Mouse (Mus musculus): ENCODE measurements around the gene F2rl2. TPM values are rescaled to one million over a fixed set of nuclear protein-coding genes. Genes with fewer than 3 reads are reported as not detected.

Gene F2rl2
- total and polyA plus RNA-seq, 3 experiments = 0.08 TPM; not detected in 2

DNA sequence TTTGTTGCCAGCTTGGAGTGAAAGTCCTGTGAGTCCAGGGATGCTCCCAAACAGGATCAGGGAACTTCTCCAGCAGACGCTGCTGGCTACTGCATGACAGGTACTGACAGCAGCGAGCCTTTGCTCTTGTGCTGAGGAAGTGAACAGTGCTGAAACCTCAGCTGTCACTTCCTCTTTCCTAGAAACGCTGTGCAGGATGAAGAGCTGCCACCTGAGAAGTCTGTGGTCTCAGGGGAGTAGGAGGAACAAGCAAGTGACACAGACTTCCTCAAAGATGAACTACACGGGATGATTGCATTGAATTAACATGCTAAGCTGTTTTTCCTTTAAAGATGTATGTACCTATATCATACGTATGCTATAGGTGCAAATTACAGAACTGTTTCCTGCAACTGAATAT is 10.9 kb upstream of the F2rl2 start (continued):
- TF ChIP-seq ZMIZ1 (IDR thresholded peaks at IDR 0.05; ENCODE audit: low read depth, low read length) (no peak), MXI1 (IDR thresholded peaks at IDR 0.05; ENCODE audit: low read depth, low read length) (no peak), JUN (IDR thresholded peaks at IDR 0.05; ENCODE audit: insufficient read depth, low read depth, low read length) (peak; percentile 29), MEF2A (IDR thresholded peaks at IDR 0.05; ENCODE audit: borderline replicate concordance, low read depth, low read length) (no peak), POLR2A (IDR thresholded peaks at IDR 0.05; ENCODE audit: low read depth, low read length) (no peak), ZC3H11A (IDR thresholded peaks at IDR 0.05; ENCODE audit: low read depth, low read length) (no peak), CHD2 (IDR thresholded peaks at IDR 0.05; ENCODE audit: low read length) (peak; percentile 47; the same call in 1 of the 2 replicates), IRF4 (IDR thresholded peaks at IDR 0.05; ENCODE audit: low read depth, low read length) (peak; percentile 78), JUND (conservative IDR thresholded peaks at IDR 0.05; ENCODE audit: low read depth, low read length) (0 out of 2 replicates have a peak, but pooled peaks have one; percentile 12), CTCF (conservative IDR thresholded peaks at IDR 0.05 in 1 of 2, IDR thresholded peaks at IDR 0.05 in 1 of 2; ENCODE audit: low read depth in 2 of 2, low read length in 2 of 2) (no peak)

DNA sequence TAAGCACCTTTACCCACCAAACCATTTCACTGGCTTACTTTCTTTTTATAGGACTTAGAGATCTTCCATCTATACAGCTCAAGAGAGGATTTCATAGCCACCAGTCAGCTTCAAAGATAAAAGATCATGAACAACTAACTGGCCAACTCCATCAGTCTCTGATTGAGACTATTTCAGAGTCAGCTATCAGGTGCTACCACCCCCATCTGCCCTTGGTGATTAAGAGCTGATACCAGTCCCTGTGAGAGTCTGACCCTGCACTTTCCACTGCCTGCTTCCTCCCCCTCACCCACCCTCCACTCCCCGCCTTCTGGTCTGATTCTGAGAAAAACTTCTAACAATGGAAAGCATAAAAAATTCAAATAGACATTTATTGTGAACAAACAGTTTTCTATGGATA is 8.1 kb upstream of the F2rl2 start:
- H3K27me3 ChIP-seq (replicated peaks) = peaks cover 1% of the 10 kb centered on the region
- no peaks in the 10 kb centered on the region for H3K36me3 ChIP-seq (replicated peaks in 1 of 2; ENCODE audit: control insufficient read depth in 1 of 2, insufficient read depth in 1 of 2, low read length in 1 of 2)
- H3K4me3 ChIP-seq (replicated peaks in 1 of 3; ENCODE audit: low read depth in 2 of 3, low read length in 2 of 3, poor library complexity in 1 of 3) = no peak overlapping the region
- dilution Hi-C loops (cut with MboI; ENCODE audit: extremely low pct_ligation_motif_present, extremely low pct_unique_long_range_greater_than_20kb, low sequenced_read_pairs) = no loop called here
- no peak overlapping the region for H3K9ac ChIP-seq (ENCODE audit: insufficient read depth, low read depth)
- H3K27ac ChIP-seq (ENCODE audit: insufficient read depth, low read depth) = no peak overlapping the region
- DNase-seq (ENCODE audit: extremely low read depth) = no peak
- no peaks in the 10 kb centered on the region for H3K79me2 ChIP-seq (replicated peaks; ENCODE audit: control insufficient read depth, extremely low read depth, insufficient read depth, poor library complexity, severe bottlenecking)
- in situ Hi-C loops (cut with MboI; ENCODE audit: low pct_ligation_motif_present, low pct_unique_long_range_greater_than_20kb, low sequenced_read_pairs) = no loop called here
- H3K4me1 ChIP-seq (ENCODE audit: control insufficient read depth in 1 of 2, insufficient read depth in 2 of 2) = peaks cover 7 to 24% of the 10 kb centered on the region in 2 experiments; a peak in 3 of 4 replicates
- no peaks in the 10 kb centered on the region for H3K9me3 ChIP-seq (replicated peaks; ENCODE audit: low read length)
- TF ChIP-seq CHD2 (IDR thresholded peaks at IDR 0.05; ENCODE audit: low read length) = no peak
- no peak overlapping the region for H3K4me2 ChIP-seq (ENCODE audit: insufficient read depth, low read depth, poor library complexity, severe bottlenecking)

DNA sequence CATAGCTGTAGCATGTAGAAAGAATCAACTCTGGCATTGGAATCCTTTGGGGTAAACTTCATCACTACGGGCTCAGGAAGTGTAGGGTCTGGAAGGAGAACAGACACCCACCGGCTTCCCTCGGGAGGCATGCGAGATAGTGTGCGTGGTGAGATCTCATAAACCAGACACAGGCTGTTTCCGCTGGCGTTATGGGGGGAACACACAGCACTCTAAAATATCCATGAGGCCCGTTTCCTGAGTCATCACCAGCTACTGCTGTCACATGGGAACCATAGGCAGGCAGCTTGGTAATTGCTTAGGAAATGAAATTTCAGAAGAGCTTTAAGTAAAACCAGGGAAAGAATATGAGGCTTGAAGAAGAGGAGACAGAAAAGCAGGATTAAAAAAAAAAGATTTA is 4.5 kb upstream of the F2rl2 start:
- in situ Hi-C loops (cut with MboI; ENCODE audit: low pct_ligation_motif_present, low pct_unique_long_range_greater_than_20kb, low sequenced_read_pairs) (no loop called here), dilution Hi-C loops (cut with MboI; ENCODE audit: extremely low pct_ligation_motif_present, extremely low pct_unique_long_range_greater_than_20kb, low sequenced_read_pairs) (no loop called here)
- Histone ChIP-seq H3K9me3 (replicated peaks; ENCODE audit: low read length) (no peaks in the 10 kb centered on the region), H3K27me3 (replicated peaks) (no peaks in the 10 kb centered on the region), H3K9ac (ENCODE audit: insufficient read depth, low read depth) (no peak overlapping the region), H3K4me3 (replicated peaks in 1 of 3; ENCODE audit: low read depth in 2 of 3, low read length in 2 of 3, poor library complexity in 1 of 3) (no peak overlapping the region), H3K4me2 (ENCODE audit: insufficient read depth, low read depth, poor library complexity, severe bottlenecking) (no peak overlapping the region), H3K79me2 (replicated peaks; ENCODE audit: control insufficient read depth, extremely low read depth, insufficient read depth, poor library complexity, severe bottlenecking) (no peaks in the 10 kb centered on the region), H3K27ac (ENCODE audit: insufficient read depth, low read depth) (no peak overlapping the region), H3K4me1 (ENCODE audit: control insufficient read depth in 1 of 2, insufficient read depth in 2 of 2) (peaks cover 0 to 17% of the 10 kb centered on the region in 2 experiments; a peak in 2 of 4 replicates), H3K36me3 (replicated peaks in 1 of 2; ENCODE audit: control insufficient read depth in 1 of 2, insufficient read depth in 1 of 2, low read length in 1 of 2) (no peaks in the 10 kb centered on the region)
- DNase-seq (ENCODE audit: extremely low read depth) = no peak
- TF ChIP-seq USF1 (IDR thresholded peaks at IDR 0.05; ENCODE audit: low read depth, low read length) = no peak
- TF ChIP-seq MAFK (IDR thresholded peaks at IDR 0.05; ENCODE audit: insufficient replicate concordance, low read length) = no peak
- no peak for TF ChIP-seq CHD1 (IDR thresholded peaks at IDR 0.05; ENCODE audit: low read depth, low read length)
- TF ChIP-seq ZC3H11A (IDR thresholded peaks at IDR 0.05; ENCODE audit: low read depth, low read length) = no peak
- no peak for TF ChIP-seq TBP (conservative IDR thresholded peaks at IDR 0.05; ENCODE audit: low read depth, low read length)
- no peak for TF ChIP-seq KAT2A (IDR thresholded peaks at IDR 0.05; ENCODE audit: insufficient replicate concordance, low read length)
- TF ChIP-seq POLR2A (IDR thresholded peaks at IDR 0.05; ENCODE audit: low read depth, low read length) = no peak
- TF ChIP-seq MAX (IDR thresholded peaks at IDR 0.05; ENCODE audit: low read length) = no peak
- no peak for TF ChIP-seq JUN (IDR thresholded peaks at IDR 0.05; ENCODE audit: insufficient read depth, low read depth, low read length)
- TF ChIP-seq BHLHE40 (IDR thresholded peaks at IDR 0.05; ENCODE audit: low read depth, low read length) = no peak
- TF ChIP-seq ELF1 (IDR thresholded peaks at IDR 0.05; ENCODE audit: low read depth, low read length) = no peak
- TF ChIP-seq GABPA (IDR thresholded peaks at IDR 0.05; ENCODE audit: insufficient replicate concordance, low read depth, low read length) = no peak
- TF ChIP-seq UBTF (IDR thresholded peaks at IDR 0.05; ENCODE audit: low read depth, low read length) = no peak
- TF ChIP-seq MXI1 (IDR thresholded peaks at IDR 0.05; ENCODE audit: low read depth, low read length) = no peak
- TF ChIP-seq POLR2AphosphoS2 (IDR thresholded peaks at IDR 0.05; ENCODE audit: low read depth, low read length) = no peak
- TF ChIP-seq ZMIZ1 (IDR thresholded peaks at IDR 0.05; ENCODE audit: low read depth, low read length) = no peak
